Mouse (Mus musculus) G1E (cell line): ENCODE results near the gene Brms1. TPM values are rescaled to one million over a fixed set of nuclear protein-coding genes. Genes with fewer than 3 reads are reported as not detected.
A peak's percentile ranks its signal among the peaks of the same experiment; 100 is the strongest.

Experiments used
- ATAC-seq: 2 replicates; pipeline ENCODE4 v1.8.0; 2016; ENCODE audit warnings: mild to moderate bottlenecking; ENCODE audit not compliant: insufficient number of reproducible peaks, poor library complexity, low FRiP score, severe bottlenecking; ENCODE audit errors: extremely low read depth
- DNase-seq: peaks from one replicate; pipeline ENCODE4 v3.0.0; 2012; ENCODE audit warnings: low spot score
- H3K27me3 ChIP-seq: 2 replicates; pipeline ENCODE4 v1.6.1; 2012; ENCODE audit warnings: mild to moderate bottlenecking, low read length, inconsistent platforms; ENCODE audit not compliant: insufficient read depth
- H3K36me3 ChIP-seq: replicated peaks from 2 replicates; pipeline ENCODE3; 2012; ENCODE audit warnings: mild to moderate bottlenecking, inconsistent platforms
- H3K4me1 ChIP-seq: 2 replicates; pipeline ENCODE4 v1.6.1; 2012; ENCODE audit warnings: low read depth, low read length, inconsistent platforms, mixed read lengths; ENCODE audit not compliant: insufficient read depth
- H3K4me3 ChIP-seq: 2 replicates; pipeline ENCODE4 v1.5.1; 2012; ENCODE audit warnings: low read depth, mild to moderate bottlenecking, inconsistent platforms, low read length, moderate library complexity, mixed read lengths
- H3K9me3 ChIP-seq: replicated peaks from 2 replicates; pipeline ENCODE4 v1.6.1; 2012; ENCODE audit warnings: inconsistent platforms
- CTCF ChIP-seq: IDR thresholded peaks from 2 replicates; pipeline ENCODE4 v1.5.1; 2012; ENCODE audit warnings: low read depth, low read length, inconsistent platforms, mixed read lengths
- GATA1 ChIP-seq: IDR thresholded peaks from 2 replicates; pipeline ENCODE4 v1.6.1; 2012; ENCODE audit warnings: borderline replicate concordance, low read length, inconsistent platforms, mixed read lengths
- GATA2 ChIP-seq: IDR thresholded peaks from 2 replicates; pipeline ENCODE4 v1.6.1; 2012; ENCODE audit warnings: low read depth, low read length, inconsistent platforms, borderline replicate concordance
- POLR2AphosphoS5 ChIP-seq: IDR thresholded peaks from 2 replicates; pipeline ENCODE4 v1.6.1; 2012; ENCODE audit warnings: low read depth, low read length, inconsistent platforms; ENCODE audit not compliant: insufficient replicate concordance
- TAL1 ChIP-seq: conservative IDR thresholded peaks from 2 replicates; pipeline ENCODE4 v1.6.1; 2012; ENCODE audit warnings: low read depth, low read length, inconsistent platforms, mixed read lengths
- polyA plus RNA-seq: library from polyadenylated mRNA; stranded (reverse); fragments of >175 nt; gene quantifications from 2 replicates; pipeline ENCODE4 v1.2.3, GENCODE M21; 2012
- total RNA-seq, 2 experiments: library from RNA; stranded (forward) in 1 of 2; stranded (reverse) in 1 of 2; fragments of 200-1000 nt in 1 of 2; fragments of >200 nt in 1 of 2; fragmentation: Nextera tagmentation in 1 of 2; gene quantifications; 2 replicates each; pipeline ENCODE4 v1.2.3; 2014 to 2017

Brms1 gene
- total and polyA plus RNA-seq, 3 experiments: 15.4 to 88.7 (median 18.8) TPM

GRCm38 (mm10) chr19:5004925-5005324 is 36.2 kb upstream of the Brms1 start:
- H3K4me3 ChIP-seq: no peak overlapping the region
- no peak for DNase-seq
- peaks cover 5% of the 10 kb centered on the region for H3K4me1 ChIP-seq
- H3K27me3 ChIP-seq: peaks cover 2% of the 10 kb centered on the region; the same call in 1 of the 2 replicates
- H3K36me3 ChIP-seq: no peaks in the 10 kb centered on the region
- ATAC-seq: no peak
- H3K9me3 ChIP-seq: no peaks in the 10 kb centered on the region
- TF ChIP-seq CTCF (no peak), GATA1 (no peak), POLR2AphosphoS5 (no peak), TAL1 (no peak), GATA2 (no peak)

GRCm38 (mm10) chr19:5013138-5013537 is 28.0 kb upstream of the Brms1 start:
- TF ChIP-seq GATA2 (no peak), POLR2AphosphoS5 (no peak), GATA1 (no peak), TAL1 (no peak), CTCF (no peak)

GRCm38 (mm10) chr19:5014961-5015398 is 26.2 kb upstream of the Brms1 start:
- Histone ChIP-seq H3K36me3 (no peaks in the 10 kb centered on the region), H3K27me3 (peaks cover 18% of the 10 kb centered on the region), H3K4me3 (no peak overlapping the region), H3K9me3 (no peaks in the 10 kb centered on the region), H3K4me1 (peaks cover 14% of the 10 kb centered on the region)
- DNase-seq: peak; percentile 27
- no peak for ATAC-seq
- TF ChIP-seq CTCF (peak; percentile 70), GATA1 (no peak), GATA2 (no peak), POLR2AphosphoS5 (no peak)

More at GRCm38 (mm10) chr19:5013138-5013537, 28.0 kb upstream of the Brms1 start:
- Histone ChIP-seq H3K27me3 (peaks cover 14% of the 10 kb centered on the region), H3K9me3 (no peaks in the 10 kb centered on the region), H3K4me1 (peaks cover 6% of the 10 kb centered on the region; the same call in 1 of the 2 replicates), H3K4me3 (no peak overlapping the region), H3K36me3 (no peaks in the 10 kb centered on the region)
- DNase-seq (no peak), ATAC-seq (no peak)

- DNase-seq (no peak), ATAC-seq (no peak)
- no peaks in the 10 kb centered on the region for H3K36me3 ChIP-seq
- no peaks in the 10 kb centered on the region for H3K9me3 ChIP-seq
- peaks cover 16% of the 10 kb centered on the region for H3K4me1 ChIP-seq
- peaks cover 18% of the 10 kb centered on the region for H3K27me3 ChIP-seq
- H3K4me3 ChIP-seq: no peak overlapping the region
- TF ChIP-seq POLR2AphosphoS5: no peak
- no peak for TF ChIP-seq CTCF
- no peak for TF ChIP-seq TAL1
- no peak for TF ChIP-seq GATA2
- TF ChIP-seq GATA1: no peak
These were observed 24.9 kb upstream of the Brms1 start for GRCm38 (mm10) chr19:5016221-5016742.

GRCm38 (mm10) chr19:5016782-5017181 is 24.4 kb upstream of the Brms1 start:
- no peak overlapping the region for H3K4me3 ChIP-seq

GRCm38 (mm10) chr19:5017611-5018010 is 23.5 kb upstream of the Brms1 start:
- Histone ChIP-seq H3K4me3 (no peak overlapping the region), H3K9me3 (no peaks in the 10 kb centered on the region), H3K4me1 (peaks cover 18% of the 10 kb centered on the region), H3K27me3 (peaks cover 16% of the 10 kb centered on the region), H3K36me3 (no peaks in the 10 kb centered on the region)
- no peak for TF ChIP-seq TAL1
- TF ChIP-seq CTCF: no peak
- no peak for TF ChIP-seq POLR2AphosphoS5
- TF ChIP-seq GATA2: no peak
- TF ChIP-seq GATA1: no peak
- no peak for ATAC-seq
- no peak for DNase-seq

More at GRCm38 (mm10) chr19:5016782-5017181, 24.4 kb upstream of the Brms1 start:
- DNase-seq (peak; percentile 38), ATAC-seq (no peak)
- no peaks in the 10 kb centered on the region for H3K9me3 ChIP-seq
- TF ChIP-seq GATA1 (no peak), CTCF (peak; percentile 63)
- no peaks in the 10 kb centered on the region for H3K36me3 ChIP-seq
- peaks cover 16% of the 10 kb centered on the region for H3K4me1 ChIP-seq
- H3K27me3 ChIP-seq: peaks cover 18% of the 10 kb centered on the region
